Mouse (Mus musculus) forebrain, postnatal 0 days (tissue): ENCODE results near the gene Osbpl10. TPM values are rescaled to one million over a fixed set of nuclear protein-coding genes. Genes with fewer than 3 reads are reported as not detected.
"Not testable (repeated sequence)": the region's sequence is repeated elsewhere in the genome, so short reads cannot be mapped to it uniquely, and the experiment has no call there.

Experiments used
- ATAC-seq: fragments of 200-750 bp; cut with Nextera tagmentation; 2 replicates; pipeline ENCODE4 v1.8.0; 2017; ENCODE audit warnings: mild to moderate bottlenecking, moderate library complexity
- DNase-seq: peaks from one replicate; pipeline ENCODE4 v3.0.0-alpha.2; 2015
- H3K27ac ChIP-seq: fragments of 300-500 bp; sonication (generic); 2 replicates; pipeline ENCODE4 v1.5.1; 2014; ENCODE audit warnings: low read depth, mild to moderate bottlenecking, antibody characterized with exemption, low read length, moderate library complexity, mixed read lengths
- H3K27me3 ChIP-seq: fragments of 300-500 bp; sonication (generic); 2 replicates; pipeline ENCODE4 v1.6.1; 2014; ENCODE audit warnings: mild to moderate bottlenecking, low read length, mixed read lengths; ENCODE audit not compliant: insufficient read depth
- H3K36me3 ChIP-seq: fragments of 300-500 bp; sonication (generic); 2 replicates; pipeline ENCODE4 v1.6.1; 2014; ENCODE audit warnings: mild to moderate bottlenecking, moderate library complexity; ENCODE audit not compliant: insufficient read depth
- H3K4me1 ChIP-seq: fragments of 300-500 bp; sonication (generic); 2 replicates; pipeline ENCODE4 v1.6.1; 2014; ENCODE audit warnings: antibody characterized with exemption; ENCODE audit not compliant: insufficient read depth
- H3K4me2 ChIP-seq: fragments of 300-500 bp; sonication (generic); 2 replicates; pipeline ENCODE4 v1.6.1; 2014; ENCODE audit warnings: low read depth, mild to moderate bottlenecking, moderate library complexity
- H3K4me3 ChIP-seq: fragments of 300-500 bp; sonication (generic); 2 replicates; pipeline ENCODE4 v1.5.1; 2014; ENCODE audit warnings: low read depth, low read length, mixed read lengths
- H3K9ac ChIP-seq: fragments of 300-500 bp; sonication (generic); 2 replicates; pipeline ENCODE4 v1.6.1; 2014; ENCODE audit warnings: mild to moderate bottlenecking
- H3K9me3 ChIP-seq: fragments of 300-500 bp; sonication (generic); 2 replicates; pipeline ENCODE4 v1.6.1; 2016; ENCODE audit warnings: low read length
- CTCF ChIP-seq: sonication (generic); IDR thresholded peaks from 2 replicates; pipeline ENCODE4 v1.5.1; 2016; ENCODE audit warnings: antibody characterized with exemption, control low read depth, low read depth
- WGBS: fragments of 180-500 bp; shearing (Covaris S2); extraction: QIAGEN DNeasy Blood & Tissue Kit; methylation state at CpG from one replicate; pipeline ENCODE4 v1.1.7; 2014; 5-methylcytosine and 5-hydroxymethylcytosine counted together
- polyA plus RNA-seq: library from polyadenylated mRNA; unstranded; fragments of >200 nt; fragmentation: Nextera tagmentation; extraction: Ambion mirVana; gene quantifications from 2 replicates; pipeline ENCODE4 v1.2.1, GENCODE M21; 2015
- total RNA-seq: library from RNA; depleted of rRNA; stranded (reverse); fragments of >200 nt; gene quantifications from 2 replicates; pipeline ENCODE4 v1.2.3, GENCODE M21; 2014

Gene Osbpl10
- total and polyA plus RNA-seq, 2 experiments from 2014 or later: 3.0 to 22.4 TPM

GRCm38 (mm10) chr9:114960043-114960789, 18.2 kb upstream of the Osbpl10 start:
- DNase-seq (no peak), ATAC-seq (no peak)
- H3K9ac ChIP-seq: no peak overlapping the region
- no peak overlapping the region for H3K27ac ChIP-seq
- no peak for TF ChIP-seq CTCF
- H3K36me3 ChIP-seq: no peaks in the 10 kb centered on the region
- H3K27me3 ChIP-seq: no peaks in the 10 kb centered on the region
- WGBS: 81% methylated on average over 4 of the region's 4 CpGs
- no peak overlapping the region for H3K4me2 ChIP-seq
- H3K4me3 ChIP-seq: no peak overlapping the region
- no peaks in the 10 kb centered on the region for H3K4me1 ChIP-seq
- H3K9me3 ChIP-seq: 0 out of 2 replicates have a peak, but pooled peaks cover 6% of the 10 kb centered on the region

DNA sequence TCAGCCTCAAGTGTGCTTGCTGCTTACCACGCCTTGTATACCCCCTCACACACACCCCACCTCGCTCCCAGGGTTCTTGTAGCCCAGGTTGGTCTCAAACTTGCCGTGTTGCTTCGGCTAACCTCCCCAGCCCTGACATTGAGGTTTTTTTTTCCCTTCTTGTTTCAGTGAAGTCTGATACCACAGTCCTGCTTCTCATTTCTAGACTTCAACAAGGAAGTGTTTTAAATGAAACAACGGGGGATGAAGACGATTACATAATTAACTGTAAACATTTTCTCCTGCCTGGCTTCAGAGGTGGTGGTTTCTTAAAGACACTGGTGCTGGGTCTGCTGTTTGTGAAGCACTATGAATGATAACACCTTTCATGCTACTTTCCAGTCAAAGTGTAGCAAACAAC, 17.5 kb upstream of the Osbpl10 start:
- H3K4me2 ChIP-seq: no peak overlapping the region
- ATAC-seq (no peak), DNase-seq (no peak)
- 84% methylated on average over 6 of the region's 6 CpGs for WGBS
- H3K9ac ChIP-seq: no peak overlapping the region
- no peaks in the 10 kb centered on the region for H3K36me3 ChIP-seq
- 0 out of 2 replicates have a peak, but pooled peaks cover 6% of the 10 kb centered on the region for H3K9me3 ChIP-seq
- H3K27me3 ChIP-seq: no peaks in the 10 kb centered on the region
- no peaks in the 10 kb centered on the region for H3K4me1 ChIP-seq
- TF ChIP-seq CTCF: no peak
- no peak overlapping the region for H3K27ac ChIP-seq
- H3K4me3 ChIP-seq: no peak overlapping the region

DNA sequence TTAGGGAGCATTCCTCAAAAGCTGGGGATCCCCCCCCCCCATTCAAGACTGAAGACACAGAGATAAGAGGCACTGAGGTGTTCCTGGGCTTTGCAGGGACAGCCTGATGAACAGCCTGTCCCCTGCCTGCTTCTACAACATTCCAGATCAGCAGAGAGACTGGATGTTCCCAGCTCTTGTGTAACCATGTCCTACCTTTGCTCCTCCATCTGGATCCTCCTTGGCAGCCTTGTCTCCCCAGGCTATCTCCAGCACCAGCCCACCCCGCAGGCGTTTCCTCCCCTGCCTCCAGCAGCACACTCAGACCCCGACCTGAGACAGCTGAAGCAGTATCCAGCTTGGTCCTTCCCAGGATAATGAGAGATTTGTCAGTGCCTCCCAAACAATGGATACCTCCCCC, 14.3 kb upstream of the Osbpl10 start:
- 62% methylated on average over 3 of the region's 3 CpGs for WGBS
- H3K9me3 ChIP-seq: 0 out of 2 replicates have a peak, but pooled peaks cover 6% of the 10 kb centered on the region
- no peaks in the 10 kb centered on the region for H3K27me3 ChIP-seq
- H3K36me3 ChIP-seq: no peaks in the 10 kb centered on the region
- no peak for TF ChIP-seq CTCF
- H3K9ac ChIP-seq: no peak overlapping the region
- ATAC-seq: no peak
- H3K4me2 ChIP-seq: no peak overlapping the region
- no peak for DNase-seq
- no peaks in the 10 kb centered on the region for H3K4me1 ChIP-seq
- no peak overlapping the region for H3K27ac ChIP-seq
- no peak overlapping the region for H3K4me3 ChIP-seq

DNA sequence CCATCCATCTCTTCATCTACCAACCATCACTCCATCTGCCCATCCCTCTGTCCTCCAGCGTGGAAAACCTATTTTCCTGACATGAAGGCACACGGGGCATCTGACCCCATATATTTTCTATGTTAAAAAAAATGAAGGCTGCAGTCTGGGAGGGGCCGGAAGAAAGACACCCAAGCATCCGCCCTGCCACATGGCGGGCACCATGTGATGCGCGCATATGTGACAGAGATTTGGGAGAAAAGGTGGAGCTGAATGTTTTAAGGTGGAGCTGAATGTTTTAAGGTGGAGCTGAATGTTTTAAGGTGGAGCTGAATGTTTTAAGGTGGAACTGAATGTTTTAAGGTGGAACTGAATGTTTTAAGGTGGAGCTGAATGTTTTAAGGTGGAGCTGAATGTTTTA, 12.1 kb upstream of the Osbpl10 start:
- not testable (repeated sequence) for H3K36me3 ChIP-seq, ATAC-seq, H3K4me1 ChIP-seq, H3K27ac ChIP-seq, H3K9me3 ChIP-seq, H3K9ac ChIP-seq, H3K27me3 ChIP-seq, H3K4me3 ChIP-seq, H3K4me2 ChIP-seq, DNase-seq
- 78% methylated on average over 7 of the region's 7 CpGs for WGBS

GRCm38 (mm10) chr9:114977461-114978280, 698 bp upstream of the Osbpl10 start:
- Histone ChIP-seq H3K27me3 (no peaks in the 10 kb centered on the region), H3K4me3 (peak overlapping the region; percentile 63), H3K36me3 (no peaks in the 10 kb centered on the region), H3K9ac (peak overlapping the region; percentile 80), H3K9me3 (no peaks in the 10 kb centered on the region), H3K27ac (peak overlapping the region; percentile 87), H3K4me2 (peak overlapping the region; percentile 81), H3K4me1 (peaks cover 4% of the 10 kb centered on the region; the same call in 1 of the 2 replicates)
- TF ChIP-seq CTCF: no peak
- ATAC-seq (peak; percentile 59), DNase-seq (peak; percentile 40)
- WGBS: 7% methylated on average over 29 of the region's 31 CpGs

DNA sequence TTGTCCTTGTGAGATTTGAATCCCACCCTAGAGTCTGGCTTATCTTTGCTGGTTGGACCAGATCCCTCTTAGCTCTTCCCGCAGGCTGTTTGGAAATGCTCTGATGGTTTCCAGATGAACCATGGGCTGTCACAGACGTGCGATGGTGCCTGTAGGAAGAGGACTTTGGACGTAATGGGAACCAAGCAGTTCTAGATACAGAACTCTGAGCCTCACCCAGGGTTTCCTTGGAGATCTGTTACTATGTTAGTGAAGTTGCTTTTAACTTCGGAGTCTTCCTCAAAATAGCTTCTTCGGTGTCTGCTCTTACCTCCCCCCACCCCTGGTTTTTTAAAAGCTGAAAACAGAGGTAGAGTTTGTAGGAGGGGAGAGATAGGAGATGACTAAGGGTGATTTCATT, 1.6 kb downstream of the Osbpl10 start:
- no peak for ATAC-seq
- WGBS: 72% methylated on average over 6 of the region's 6 CpGs
- no peak for TF ChIP-seq CTCF
- no peaks in the 10 kb centered on the region for H3K27me3 ChIP-seq
- peak overlapping the region; percentile 63; the same call in 1 of the 2 replicates for H3K4me3 ChIP-seq
- H3K4me1 ChIP-seq: peaks cover 4% of the 10 kb centered on the region; the same call in 1 of the 2 replicates
- no peaks in the 10 kb centered on the region for H3K9me3 ChIP-seq
- no peak overlapping the region for H3K9ac ChIP-seq
- H3K36me3 ChIP-seq: no peaks in the 10 kb centered on the region
- H3K27ac ChIP-seq: no peak overlapping the region
- peak overlapping the region; percentile 81 for H3K4me2 ChIP-seq
- DNase-seq: no peak

- ATAC-seq (no peak), DNase-seq (peak; percentile 41)
- 80% methylated on average over 16 of the region's 16 CpGs for WGBS
- no peaks in the 10 kb centered on the region for H3K36me3 ChIP-seq
- no peak for TF ChIP-seq CTCF
- no peak within 1 kb of the TSS for H3K4me2 ChIP-seq
- no peak within 1 kb of the TSS for H3K27ac ChIP-seq
- H3K9ac ChIP-seq: no peak within 1 kb of the TSS
- no peaks in the 10 kb centered on the region for H3K27me3 ChIP-seq
- no peak within 1 kb of the TSS for H3K4me3 ChIP-seq
- H3K9me3 ChIP-seq: no peaks in the 10 kb centered on the region
- H3K4me1 ChIP-seq: peaks cover 4% of the 10 kb centered on the region; the same call in 1 of the 2 replicates
These were observed 4.5 kb downstream of the Osbpl10 start, which contains the start of gene Rps27rt for GRCm38 (mm10) chr9:114982689-114983360. Gene Rps27rt (minus strand): TSS chr9:114982739.
